Mouse (Mus musculus) A20 (cell line): ENCODE data around the gene Gm10491.

ENCODE experiments used
- DNase-seq: peaks from one replicate; pipeline ENCODE4 v3.0.0-alpha.2; 2011; ENCODE audit warnings: low read depth, low spot score

The Gm10491 gene

DNA sequence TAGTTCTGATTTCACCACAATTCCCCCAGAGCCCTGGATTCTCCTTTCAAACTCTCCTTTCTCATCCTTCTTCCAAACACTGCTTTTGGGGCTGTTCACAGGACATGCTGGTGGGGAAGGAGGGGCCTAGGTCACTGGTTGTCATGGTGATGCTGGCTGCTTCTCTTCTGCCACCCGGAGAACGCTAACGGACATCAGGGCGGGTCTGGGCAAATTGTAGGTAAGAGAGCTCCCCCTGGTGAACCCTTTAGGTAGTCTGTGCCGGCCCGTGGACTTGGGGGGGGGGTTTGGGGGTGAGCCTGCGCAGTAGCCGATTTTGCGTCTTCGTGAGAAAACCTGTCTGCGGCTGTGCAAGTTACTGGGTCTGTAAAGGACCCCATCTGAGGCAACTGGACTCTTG is 27.8 kb downstream of the Gm10491 start:
- peak; percentile 88 for DNase-seq

GRCm38 (mm10) chrX:7878495-7878894 is 29.1 kb downstream of the Gm10491 start:
- DNase-seq: peak; percentile 48

DNA sequence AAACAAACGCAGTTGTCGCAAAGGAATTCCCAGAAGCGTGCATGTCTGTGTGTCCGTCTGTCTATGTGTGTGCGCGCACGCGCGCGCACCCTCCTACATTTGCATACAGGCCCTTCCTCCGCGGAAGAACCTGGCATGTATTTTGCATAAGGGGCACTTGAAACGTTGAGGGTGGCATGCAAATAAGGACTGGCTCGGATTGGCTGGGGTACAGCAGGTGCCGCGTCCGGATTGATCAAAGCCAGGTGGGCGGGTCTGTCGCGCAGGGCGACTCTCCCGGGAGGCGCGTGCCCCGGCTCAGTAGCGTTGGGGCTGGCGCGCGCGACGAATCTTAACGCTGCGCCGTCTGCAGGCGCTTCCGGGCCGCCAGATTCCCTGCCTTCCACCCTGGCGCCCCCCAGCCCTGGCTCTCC is 29.6 kb downstream of the Gm10491 start, which contains the start of gene Pim2:
TSS of gene Pim2 (plus strand) at position 256 of the 413 bp plus-strand sequence.
- DNase-seq: peak; percentile 90

DNA sequence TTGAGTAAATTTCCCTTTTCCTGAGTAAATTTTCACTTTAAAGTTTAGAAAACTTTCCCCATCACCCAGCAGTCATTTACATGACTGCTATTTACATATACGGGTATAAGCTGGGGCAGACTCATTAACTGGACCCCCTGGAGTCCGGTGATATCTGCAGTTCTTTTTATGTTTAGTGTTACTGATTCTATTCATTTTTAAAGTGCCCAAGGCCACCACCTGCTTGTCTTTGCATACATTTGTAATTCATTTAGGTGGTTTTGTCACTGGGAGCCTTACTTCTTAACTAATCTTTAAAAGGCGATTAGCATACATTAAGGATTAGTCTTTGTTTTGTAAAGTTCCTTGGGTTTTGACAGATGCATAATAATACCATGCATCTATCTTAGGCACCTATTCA is 37.8 kb downstream of the Gm10491 start:
- no peak for DNase-seq

GRCm38 (mm10) chrX:7868506-7868905 is 39.1 kb downstream of the Gm10491 start:
- peak; percentile 10 for DNase-seq

DNA sequence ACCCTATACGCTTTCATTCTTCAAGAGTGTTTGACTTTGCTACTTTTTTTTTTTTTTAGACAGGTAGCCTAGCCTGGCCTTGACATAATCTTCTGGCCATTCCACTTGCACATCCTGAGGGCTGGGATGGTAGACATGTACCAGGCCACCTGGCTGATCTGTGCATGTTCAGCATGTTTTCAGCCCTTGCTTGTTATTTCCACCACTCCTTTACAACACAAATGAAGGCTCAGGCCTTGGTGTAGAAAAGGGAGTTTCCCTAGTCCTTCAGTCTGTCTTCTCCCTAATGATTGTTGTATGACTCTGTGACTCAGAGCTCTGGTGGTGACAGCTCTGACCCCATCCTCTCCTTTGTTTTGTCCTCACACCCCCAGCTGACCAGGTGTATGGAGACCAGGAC is 40.5 kb downstream of the Gm10491 start:
- DNase-seq: no peak

- DNase-seq: peak; percentile 40
These were observed 41.8 kb downstream of the Gm10491 start for GRCm38 (mm10) chrX:7865786-7866185.

DNA sequence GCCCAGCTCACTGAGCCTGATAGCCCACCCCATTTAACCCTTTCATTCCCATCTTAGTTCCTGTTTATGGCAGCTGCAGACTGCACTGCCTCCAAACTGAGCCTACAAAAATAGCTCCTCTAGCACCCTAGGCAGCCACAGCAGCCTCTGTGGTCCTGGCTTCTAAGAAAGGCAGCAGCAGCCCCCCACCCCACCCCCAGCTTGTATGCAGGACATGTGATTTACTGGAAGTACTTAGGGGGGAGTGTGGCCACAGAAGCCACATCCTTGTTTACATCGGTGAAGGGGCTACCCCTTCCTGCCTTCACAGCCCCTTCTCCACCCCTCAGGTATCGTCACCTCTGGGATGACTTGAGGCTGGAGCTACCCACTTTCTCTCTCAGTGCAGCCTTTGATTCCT is 42.3 kb downstream of the Gm10491 start:
- peak; percentile 68 for DNase-seq

DNA sequence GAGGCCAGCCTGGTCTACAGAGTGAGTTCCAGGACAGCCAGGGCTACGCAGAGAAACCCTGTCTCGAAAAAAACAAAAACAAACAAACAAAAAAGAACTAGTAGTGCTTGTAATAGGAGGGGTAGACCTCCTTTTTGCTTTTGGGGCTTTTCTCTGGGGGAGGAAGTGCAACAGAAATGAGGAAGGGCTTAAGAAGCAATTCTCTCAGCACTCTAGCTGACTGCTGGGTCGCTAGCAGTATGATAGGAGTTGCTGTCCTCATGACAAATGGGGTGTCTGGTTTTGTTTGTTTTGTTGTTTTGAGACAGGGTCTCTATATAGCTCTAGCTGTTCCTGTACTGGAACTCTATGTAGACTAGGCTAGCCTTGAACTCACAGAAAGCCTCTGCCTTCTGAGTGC is 43.1 kb downstream of the Gm10491 start:
- peak; percentile 70 for DNase-seq

- peak; percentile 60 for DNase-seq
These were observed 44.5 kb downstream of the Gm10491 start for GRCm38 (mm10) chrX:7863181-7863580.

DNA sequence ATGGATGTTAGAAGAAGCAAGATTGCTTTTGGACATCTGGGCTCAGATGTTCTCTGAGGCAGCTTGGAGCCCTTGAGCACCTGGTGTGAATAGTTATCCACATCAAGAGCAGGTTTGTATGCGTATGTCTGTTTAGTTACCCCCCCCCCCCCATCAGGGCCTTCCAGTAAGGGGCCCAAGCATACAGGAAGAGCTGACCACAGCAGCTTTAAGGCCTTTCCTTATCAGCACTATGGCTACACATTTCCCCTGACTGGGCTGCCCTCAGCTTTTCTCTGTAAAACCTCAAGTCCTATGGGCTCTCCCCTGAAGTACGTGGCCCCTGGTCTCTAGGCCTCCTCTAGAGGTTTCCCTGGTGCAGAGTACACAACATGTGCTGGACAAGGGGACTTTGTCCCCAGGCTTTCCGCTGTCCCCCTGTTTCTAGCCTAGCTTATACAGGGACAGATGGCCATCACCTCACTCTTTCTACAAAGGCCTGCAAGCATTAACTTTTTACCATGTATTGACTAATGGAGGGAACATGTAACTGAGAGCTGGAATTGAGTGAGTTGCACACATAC is 48.4 kb downstream of the Gm10491 start:
- DNase-seq: no peak
